Mouse (Mus musculus) cortical plate, adult 2 months (tissue): ENCODE measurements around the gene Eif4h.

ENCODE experiments used
- CTCF ChIP-seq: fragments of 200-500 bp; IDR thresholded peaks from 2 replicates; pipeline ENCODE4 v1.5.1; 2011; ENCODE audit warnings: mild to moderate bottlenecking, control low read depth, low read length; ENCODE audit not compliant: insufficient read depth; ENCODE audit errors: extremely low read depth
- POLR2A ChIP-seq: fragments of 200-500 bp; IDR thresholded peaks from 2 replicates; pipeline ENCODE4 v1.6.1; 2011; ENCODE audit warnings: mild to moderate bottlenecking, low read length, control low read depth; ENCODE audit not compliant: insufficient read depth; ENCODE audit errors: extremely low read depth

- TF ChIP-seq CTCF (no peak), POLR2A (no peak)
Observed at GRCm38 (mm10) chr5:134622069-134622468, 17.2 kb downstream of the Eif4h start.
